Mouse (Mus musculus) stomach, embryonic 14.5 days (tissue): ENCODE measurements at regions not wholly inside any gene's neighbourhood (a gene's known extent, or its start where the extent isn't known, plus 50 kb on each side); places are given as distances from the start of the nearest gene placed in this dataset.

Experiments
- ATAC-seq: fragments of 200-750 bp; cut with Nextera tagmentation; 2 replicates; pipeline ENCODE4 v1.8.0; 2017; ENCODE audit warnings: low read depth, moderate TSS enrichment; ENCODE audit not compliant: insufficient number of reproducible peaks, insufficient read depth, low FRiP score
- H3K27ac ChIP-seq: fragments of 300-500 bp; sonication (generic); 2 replicates; pipeline ENCODE4 v1.5.1; 2014; ENCODE audit warnings: mild to moderate bottlenecking, low read length, moderate library complexity, mixed read lengths
- H3K27me3 ChIP-seq: fragments of 300-500 bp; sonication (generic); 2 replicates; pipeline ENCODE4 v1.6.1; 2014; ENCODE audit warnings: low read length, control low read depth, mixed read lengths; ENCODE audit not compliant: control insufficient read depth, insufficient read depth
- H3K36me3 ChIP-seq: fragments of 300-500 bp; sonication (generic); 2 replicates; pipeline ENCODE4 v1.6.1; 2014; ENCODE audit warnings: mild to moderate bottlenecking, control low read depth, low read length, moderate library complexity, mixed read lengths; ENCODE audit not compliant: control insufficient read depth, insufficient read depth
- H3K4me1 ChIP-seq: fragments of 300-500 bp; sonication (generic); 2 replicates; pipeline ENCODE4 v1.6.1; 2014; ENCODE audit warnings: low read length, control low read depth, mixed read lengths; ENCODE audit not compliant: control insufficient read depth, insufficient read depth
- H3K4me2 ChIP-seq: fragments of 300-500 bp; sonication (generic); replicated peaks from 2 replicates; pipeline ENCODE4 v1.6.1; 2014; ENCODE audit warnings: low read depth, low read length, control low read depth
- H3K4me3 ChIP-seq: fragments of 300-500 bp; sonication (generic); 2 replicates; pipeline ENCODE4 v1.5.1; 2014; ENCODE audit warnings: low read depth, low read length, control low read depth
- H3K9ac ChIP-seq: fragments of 300-500 bp; sonication (generic); replicated peaks from 2 replicates; pipeline ENCODE4 v1.6.1; 2014; ENCODE audit warnings: low read depth, mild to moderate bottlenecking, control low read depth, low read length, moderate library complexity, mixed read lengths
- H3K9me3 ChIP-seq: fragments of 300-500 bp; sonication (generic); 2 replicates; pipeline ENCODE4 v1.6.1; 2016; ENCODE audit warnings: low read depth, low read length, control low read depth; ENCODE audit not compliant: control insufficient read depth
- WGBS: fragments of 180-500 bp; shearing (Covaris S2); extraction: QIAGEN DNeasy Blood & Tissue Kit; methylation state at CpG from one replicate; pipeline ENCODE4 v1.1.7; 2014; 5-methylcytosine and 5-hydroxymethylcytosine counted together

- Histone ChIP-seq H3K27me3 (no peaks in the 10 kb centered on the region), H3K4me2 (no peak overlapping the region), H3K36me3 (no peaks in the 10 kb centered on the region), H3K4me1 (no peaks in the 10 kb centered on the region), H3K4me3 (no peak overlapping the region), H3K9me3 (no peaks in the 10 kb centered on the region), H3K27ac (no peak overlapping the region), H3K9ac (no peak overlapping the region)
- 88% methylated on average over 1 of the region's 1 CpGs for WGBS
- no peak for ATAC-seq
Observed at GRCm38 (mm10) chr4:142952879-142953278, 259.9 kb downstream of the Prdm2 start.

- Histone ChIP-seq H3K9me3 (no peaks in the 10 kb centered on the region), H3K9ac (no peak overlapping the region), H3K27ac (no peak overlapping the region), H3K4me1 (no peaks in the 10 kb centered on the region), H3K36me3 (no peaks in the 10 kb centered on the region), H3K4me2 (no peak overlapping the region), H3K27me3 (no peaks in the 10 kb centered on the region), H3K4me3 (no peak overlapping the region)
- WGBS = 74% methylated on average over 6 of the region's 6 CpGs
- no peak for ATAC-seq
Observed at GRCm38 (mm10) chr4:142947673-142948072, 265.1 kb downstream of the Prdm2 start.

- no peak for ATAC-seq
- no peaks in the 10 kb centered on the region for H3K36me3 ChIP-seq
- no peaks in the 10 kb centered on the region for H3K4me1 ChIP-seq
Observed at GRCm38 (mm10) chr4:142933627-142934026, 279.2 kb downstream of the Prdm2 start.

GRCm38 (mm10) chr4:142929245-142929644, 283.6 kb downstream of the Prdm2 start:
- H3K36me3 ChIP-seq = no peaks in the 10 kb centered on the region
- no peak overlapping the region for H3K4me3 ChIP-seq
- H3K4me2 ChIP-seq = no peak overlapping the region
- no peak overlapping the region for H3K27ac ChIP-seq
- no peaks in the 10 kb centered on the region for H3K9me3 ChIP-seq
- H3K9ac ChIP-seq = no peak overlapping the region
- 89% methylated on average over 4 of the region's 4 CpGs for WGBS
- no peaks in the 10 kb centered on the region for H3K27me3 ChIP-seq
- no peak for ATAC-seq
- H3K4me1 ChIP-seq = no peaks in the 10 kb centered on the region

More at GRCm38 (mm10) chr4:142933627-142934026, 279.2 kb downstream of the Prdm2 start:
- WGBS = 75% methylated on average over 9 of the region's 9 CpGs
- Histone ChIP-seq H3K9me3 (no peaks in the 10 kb centered on the region), H3K27ac (no peak overlapping the region), H3K9ac (no peak overlapping the region), H3K27me3 (no peaks in the 10 kb centered on the region), H3K4me2 (no peak overlapping the region), H3K4me3 (no peak overlapping the region)

GRCm38 (mm10) chr4:142927328-142928108, 285.3 kb downstream of the Prdm2 start:
- no peaks in the 10 kb centered on the region for H3K4me1 ChIP-seq
- 84% methylated on average over 7 of the region's 7 CpGs for WGBS

GRCm38 (mm10) chr4:142925111-142925510, 287.7 kb downstream of the Prdm2 start:
- WGBS = 58% methylated on average over 8 of the region's 8 CpGs
- Histone ChIP-seq H3K9ac (no peak overlapping the region), H3K4me3 (no peak overlapping the region), H3K9me3 (0 out of 2 replicates have a peak, but pooled peaks cover 4% of the 10 kb centered on the region), H3K4me2 (no peak overlapping the region), H3K4me1 (no peaks in the 10 kb centered on the region), H3K36me3 (no peaks in the 10 kb centered on the region), H3K27me3 (no peaks in the 10 kb centered on the region), H3K27ac (no peak overlapping the region)
- ATAC-seq = no peak

More at GRCm38 (mm10) chr4:142927328-142928108, 285.3 kb downstream of the Prdm2 start:
- Histone ChIP-seq H3K9me3 (no peaks in the 10 kb centered on the region), H3K4me2 (no peak overlapping the region), H3K9ac (no peak overlapping the region), H3K36me3 (no peaks in the 10 kb centered on the region), H3K27me3 (no peaks in the 10 kb centered on the region), H3K27ac (no peak overlapping the region), H3K4me3 (no peak overlapping the region)
- ATAC-seq = no peak

- no peak for ATAC-seq
- no peak overlapping the region for H3K27ac ChIP-seq
- H3K4me3 ChIP-seq = no peak overlapping the region
- H3K27me3 ChIP-seq = no peaks in the 10 kb centered on the region
- H3K36me3 ChIP-seq = no peaks in the 10 kb centered on the region
- H3K9me3 ChIP-seq = no peaks in the 10 kb centered on the region
- H3K9ac ChIP-seq = no peak overlapping the region
- H3K4me2 ChIP-seq = peak overlapping the region; percentile 30
- WGBS = 27% methylated on average over 17 of the region's 17 CpGs
- H3K4me1 ChIP-seq = no peaks in the 10 kb centered on the region
Observed at GRCm38 (mm10) chr4:142909355-142909947, 303.3 kb downstream of the Prdm2 start.

GRCm38 (mm10) chr4:142908782-142909181, 304.0 kb downstream of the Prdm2 start:
- ATAC-seq = no peak
- no peaks in the 10 kb centered on the region for H3K4me1 ChIP-seq
- no peaks in the 10 kb centered on the region for H3K9me3 ChIP-seq
- H3K4me3 ChIP-seq = no peak overlapping the region
- H3K27ac ChIP-seq = no peak overlapping the region
- no peaks in the 10 kb centered on the region for H3K27me3 ChIP-seq
- no peaks in the 10 kb centered on the region for H3K36me3 ChIP-seq
- no peak overlapping the region for H3K9ac ChIP-seq
- H3K4me2 ChIP-seq = no peak overlapping the region
- WGBS = 55% methylated on average over 6 of the region's 6 CpGs
